Mouse (Mus musculus): ENCODE measurements at regions not wholly inside any gene's neighbourhood (a gene's known extent, or its start where the extent isn't known, plus 50 kb on each side); places are given as distances from the start of the nearest gene placed in this dataset.

- no peak for TF ChIP-seq MYOD1 (IDR thresholded peaks at IDR 0.05; ENCODE audit: control insufficient read depth in 1 of 3, insufficient read length in 2 of 3, low read depth in 2 of 3)
- TF ChIP-seq USF1 (IDR thresholded peaks at IDR 0.05; ENCODE audit: low read depth) = no peak
- no peak for TF ChIP-seq TCF3 (IDR thresholded peaks at IDR 0.05; ENCODE audit: insufficient read length, low read depth)
- TF ChIP-seq POLR2A (IDR thresholded peaks at IDR 0.05; ENCODE audit: insufficient read length, low read depth) = no peak
These were observed 270.7 kb upstream of the Hs6st1 start for GRCm38 (mm10) chr1:35797526-35797925.
